Mouse (Mus musculus) WW6 (cell line): ENCODE data around the gene Fam25c.
"Not testable (repeated sequence)": the region's sequence is repeated elsewhere in the genome, so short reads cannot be mapped to it uniquely, and the experiment has no call there.

Source experiments
- DNase-seq: peaks from one replicate; pipeline ENCODE4 v3.0.0-alpha.2; 2013; ENCODE audit warnings: low read depth, low spot score

The Fam25c gene

DNA sequence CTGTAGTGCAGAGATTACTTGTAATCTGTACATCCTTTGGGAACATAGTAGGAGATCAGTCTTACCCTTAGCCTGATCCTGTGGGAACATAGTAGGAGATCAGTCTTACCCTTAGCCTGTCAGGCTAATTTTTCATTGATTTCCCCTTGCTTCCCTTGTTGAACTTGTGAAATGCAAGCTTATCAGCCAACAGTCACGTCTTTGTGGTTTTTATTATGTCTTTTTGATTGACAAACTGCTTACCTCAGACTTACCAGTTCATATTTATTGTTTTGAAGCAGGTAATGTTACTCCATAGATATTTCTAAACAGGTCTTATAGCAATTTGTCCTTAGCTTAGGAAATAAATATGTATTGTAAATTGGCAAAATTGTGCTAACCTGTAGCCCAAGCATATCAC, 27.6 kb downstream of the Fam25c start:
- no peak for DNase-seq

DNA sequence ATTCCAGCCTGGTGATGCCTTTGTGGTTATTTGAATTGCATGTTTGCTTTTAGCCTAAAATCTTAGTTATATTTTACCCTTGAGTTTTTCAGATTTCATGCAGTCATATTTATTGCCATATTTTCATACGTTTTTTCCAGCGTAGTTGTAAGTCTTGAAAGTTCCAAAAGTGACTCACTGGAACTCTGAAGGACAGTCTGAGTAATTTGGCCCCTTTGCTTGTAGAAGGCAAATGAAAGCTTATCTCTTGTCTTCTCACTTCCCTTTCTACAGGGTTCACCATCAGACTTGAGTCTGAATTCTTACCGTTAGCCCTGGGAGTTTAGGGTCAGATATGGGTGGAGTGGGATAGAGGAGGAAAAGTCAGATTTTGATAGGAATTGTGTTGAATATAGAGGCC, 28.6 kb downstream of the Fam25c start:
- DNase-seq: no peak

DNA sequence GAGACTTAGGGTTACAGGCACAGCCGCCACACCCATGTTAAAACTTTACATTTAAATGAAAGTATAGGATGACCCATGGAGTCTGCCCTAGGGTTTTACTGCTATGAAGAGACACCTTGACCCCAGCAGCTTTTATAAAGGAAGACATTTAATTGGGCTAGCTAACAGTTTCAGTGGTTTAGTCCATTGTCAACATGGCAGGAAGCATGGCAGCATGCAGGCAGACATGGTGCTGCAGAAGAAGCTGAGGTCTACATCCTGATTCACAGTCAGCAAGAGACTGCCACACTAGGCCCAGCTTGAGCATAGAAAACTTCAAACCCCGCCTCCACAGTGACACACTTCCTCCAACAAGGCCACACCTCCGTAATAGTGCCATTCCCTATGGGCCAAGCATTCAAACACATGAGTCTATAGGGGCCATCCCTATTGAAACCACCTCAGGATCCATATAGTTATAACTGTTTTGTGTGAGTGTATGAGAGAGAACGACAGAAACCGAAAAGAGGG, 31.6 kb downstream of the Fam25c start:
- no peak for DNase-seq

DNA sequence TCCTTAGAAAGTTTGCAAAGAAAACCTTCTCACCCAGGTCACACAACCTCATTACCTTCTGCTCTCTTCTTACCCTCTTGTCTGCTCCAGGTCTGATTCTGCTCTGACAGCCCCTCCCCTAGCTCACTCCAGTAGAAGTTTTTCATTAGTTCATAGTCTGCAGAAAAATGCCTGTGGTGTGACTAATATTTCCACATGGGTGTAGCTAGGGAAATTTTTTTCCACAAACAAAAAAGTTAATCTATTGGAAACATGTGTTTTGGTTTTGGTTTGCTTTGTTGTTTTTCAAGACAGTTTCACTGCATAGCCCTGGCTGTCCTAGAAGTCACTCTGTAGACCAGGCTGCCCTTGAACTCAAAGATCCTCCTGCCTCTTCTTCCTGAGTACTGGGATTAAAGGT, 37.1 kb downstream of the Fam25c start:
- no peak for DNase-seq

DNA sequence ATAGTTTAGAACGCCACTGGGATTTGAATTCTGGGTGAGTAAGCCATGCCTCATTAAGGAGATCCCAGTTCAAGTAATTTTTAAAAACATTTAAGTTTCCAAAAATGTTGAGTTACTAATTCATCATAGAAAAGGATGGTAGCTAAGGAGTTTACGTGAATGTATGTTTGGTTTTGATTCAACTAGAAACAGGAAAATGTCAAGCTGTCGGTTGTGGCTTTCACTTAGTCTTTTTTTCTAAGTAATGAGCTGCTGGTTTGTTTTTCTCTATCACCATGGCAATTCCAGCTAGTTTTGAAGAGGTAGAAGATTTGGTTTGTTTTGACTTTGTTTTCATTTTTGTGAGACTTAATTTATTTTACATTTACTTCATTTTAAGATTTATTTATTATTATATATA, 37.8 kb downstream of the Fam25c start:
- DNase-seq: no peak

DNA sequence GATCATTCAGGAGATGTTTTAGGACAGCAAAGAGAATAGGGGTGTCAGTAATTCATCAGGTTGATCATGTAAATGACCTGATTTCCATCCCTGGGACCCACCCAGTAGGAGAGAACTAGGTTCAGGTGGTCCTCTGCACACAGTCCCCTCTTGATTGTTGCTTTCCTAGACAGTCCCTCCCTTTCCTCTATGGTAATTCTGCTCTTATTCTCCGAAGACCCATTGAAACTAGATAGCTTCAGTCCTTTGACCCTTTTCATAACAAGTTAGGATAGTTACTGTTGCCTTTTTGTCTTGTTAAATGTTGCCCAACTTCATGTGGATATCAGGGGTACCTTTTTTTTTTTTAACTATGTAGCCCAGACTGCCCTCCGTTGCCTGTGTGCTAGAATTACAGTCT, 38.9 kb downstream of the Fam25c start:
- no peak for DNase-seq

DNA sequence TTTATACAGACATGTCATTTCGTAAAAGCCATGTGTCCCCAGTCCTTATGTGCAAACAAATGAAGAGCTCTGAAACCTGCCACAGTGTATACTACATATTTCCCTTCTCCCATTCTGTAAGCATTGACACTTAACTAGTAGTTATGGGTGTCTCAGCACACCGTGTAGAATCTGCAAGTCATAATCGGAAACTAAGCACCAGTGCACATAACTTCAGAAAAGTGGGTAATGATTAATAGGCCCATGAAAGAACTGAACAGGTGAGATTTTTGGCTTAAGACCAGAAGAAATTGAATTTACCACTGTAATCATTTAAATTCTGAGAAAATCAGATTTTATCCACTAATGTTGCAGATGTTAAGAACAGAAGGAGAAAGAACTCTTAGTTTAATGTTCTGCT, 40.4 kb downstream of the Fam25c start:
- no peak for DNase-seq

DNA sequence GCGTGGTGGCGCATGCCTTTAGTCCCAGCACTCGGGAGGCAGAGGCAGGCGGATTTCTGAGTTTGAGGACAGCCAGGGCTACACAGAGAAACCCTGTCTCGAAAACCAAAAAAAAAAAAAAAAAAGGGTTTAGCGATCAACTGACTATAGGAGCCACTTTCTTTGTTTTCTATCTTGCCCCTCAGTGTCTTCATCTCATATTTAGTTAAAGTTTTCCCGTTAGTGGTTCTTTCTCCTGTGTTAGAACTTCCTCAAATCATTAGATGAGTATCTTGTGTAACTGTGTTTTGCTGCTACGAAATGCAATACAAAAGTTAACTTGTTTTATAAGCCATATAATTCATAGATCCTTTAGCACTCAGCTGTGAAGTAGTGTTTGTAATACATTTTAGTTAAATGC, 40.9 kb downstream of the Fam25c start:
- DNase-seq: not testable (repeated sequence)

DNA sequence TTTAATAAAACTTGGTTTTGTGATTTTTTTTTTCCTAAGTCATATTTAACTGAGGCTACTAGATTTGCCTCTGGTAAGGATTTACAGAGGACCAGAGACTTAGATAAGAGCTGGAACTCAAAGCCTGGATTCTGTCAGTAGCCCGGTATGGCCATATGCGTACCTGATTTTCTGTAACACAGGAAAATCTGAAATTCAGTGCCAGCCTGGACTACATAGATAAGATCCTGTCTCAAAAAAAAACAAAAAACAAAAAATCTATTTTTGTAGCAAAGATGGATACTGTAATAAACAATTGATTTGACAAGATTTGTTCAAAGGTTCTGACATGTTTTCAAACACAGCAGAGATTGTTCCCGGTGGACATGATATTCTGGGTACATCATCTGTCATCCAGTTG, 41.6 kb downstream of the Fam25c start:
- no peak for DNase-seq

DNA sequence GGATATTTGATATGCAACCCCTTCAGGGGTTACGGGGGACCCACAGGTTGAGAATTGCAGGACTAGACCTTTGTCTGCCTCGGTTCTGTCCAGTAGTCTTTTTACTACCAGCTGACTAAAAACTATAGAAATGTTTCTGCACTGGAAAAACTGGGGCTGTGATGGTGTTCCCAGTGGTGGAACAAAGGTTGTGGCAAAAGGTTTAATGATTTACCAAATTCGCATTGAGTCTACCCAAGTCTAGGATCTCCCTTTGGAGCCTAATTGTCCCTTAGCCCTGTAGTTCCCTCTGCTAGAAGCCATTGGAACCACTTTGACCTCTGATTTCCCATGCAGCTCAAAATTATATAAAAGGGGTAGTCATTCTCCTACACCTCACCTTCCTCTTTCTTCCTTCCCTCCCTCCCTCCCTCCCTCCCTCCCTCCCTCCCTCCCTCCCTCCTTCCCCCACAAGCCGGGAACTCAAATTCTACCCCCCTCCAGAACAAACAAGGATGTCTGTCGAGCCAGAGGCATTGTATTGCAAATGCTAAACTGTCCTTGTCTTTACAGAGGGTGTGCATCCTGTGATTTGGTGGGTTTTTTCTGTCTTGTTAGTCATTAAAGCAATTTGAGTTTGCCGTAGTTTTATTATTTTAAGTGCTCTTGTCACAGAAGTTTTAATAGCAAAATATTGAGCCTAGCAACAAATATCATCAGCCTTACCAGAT, 42.7 kb downstream of the Fam25c start:
- DNase-seq: no peak

DNA sequence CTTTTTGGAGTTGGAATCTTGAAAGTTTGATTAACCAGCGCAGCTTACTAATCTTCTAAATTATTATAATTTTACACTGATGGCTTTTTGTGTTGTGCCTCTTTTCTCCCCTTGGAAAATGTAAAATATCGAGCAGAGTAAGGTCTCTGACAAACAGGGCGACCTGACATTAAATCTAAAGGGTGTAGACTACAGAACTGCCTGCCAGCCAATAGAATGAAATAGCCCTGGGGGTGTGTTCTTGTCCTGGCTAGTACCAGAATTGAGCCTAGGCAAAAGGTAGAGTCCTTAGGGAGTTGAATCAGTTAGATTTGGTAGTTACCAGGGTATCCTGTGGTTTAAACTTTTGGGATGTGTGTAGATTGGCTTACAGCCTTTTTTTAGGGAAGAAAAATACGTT, 43.5 kb downstream of the Fam25c start:
- no peak for DNase-seq

DNA sequence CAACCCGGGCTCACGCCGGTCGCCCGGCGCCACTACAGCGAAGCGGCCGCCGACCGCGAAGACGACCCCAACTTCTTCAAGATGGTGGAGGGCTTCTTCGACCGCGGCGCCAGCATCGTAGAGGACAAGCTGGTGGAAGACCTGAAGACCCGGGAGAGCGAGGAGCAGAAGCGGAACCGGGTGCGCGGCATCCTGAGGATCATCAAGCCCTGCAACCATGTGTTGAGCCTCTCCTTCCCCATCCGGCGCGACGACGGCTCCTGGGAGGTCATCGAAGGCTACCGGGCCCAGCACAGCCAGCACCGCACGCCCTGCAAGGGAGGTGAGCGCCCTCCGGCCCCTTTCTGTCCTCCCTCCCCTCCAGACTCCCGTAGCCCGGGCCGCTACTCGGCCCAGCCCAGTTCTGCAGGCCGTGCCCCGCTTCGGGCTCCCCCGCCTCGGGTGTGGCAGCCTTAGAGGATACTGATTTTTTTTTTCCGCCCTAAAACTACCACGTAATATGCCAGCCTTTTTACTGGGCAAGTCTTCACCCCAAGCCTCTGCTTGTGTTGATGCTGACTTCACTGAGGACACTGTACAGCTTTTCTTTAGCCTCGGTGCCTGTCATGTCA, 44.1 kb downstream of the Fam25c start:
- DNase-seq: no peak

DNA sequence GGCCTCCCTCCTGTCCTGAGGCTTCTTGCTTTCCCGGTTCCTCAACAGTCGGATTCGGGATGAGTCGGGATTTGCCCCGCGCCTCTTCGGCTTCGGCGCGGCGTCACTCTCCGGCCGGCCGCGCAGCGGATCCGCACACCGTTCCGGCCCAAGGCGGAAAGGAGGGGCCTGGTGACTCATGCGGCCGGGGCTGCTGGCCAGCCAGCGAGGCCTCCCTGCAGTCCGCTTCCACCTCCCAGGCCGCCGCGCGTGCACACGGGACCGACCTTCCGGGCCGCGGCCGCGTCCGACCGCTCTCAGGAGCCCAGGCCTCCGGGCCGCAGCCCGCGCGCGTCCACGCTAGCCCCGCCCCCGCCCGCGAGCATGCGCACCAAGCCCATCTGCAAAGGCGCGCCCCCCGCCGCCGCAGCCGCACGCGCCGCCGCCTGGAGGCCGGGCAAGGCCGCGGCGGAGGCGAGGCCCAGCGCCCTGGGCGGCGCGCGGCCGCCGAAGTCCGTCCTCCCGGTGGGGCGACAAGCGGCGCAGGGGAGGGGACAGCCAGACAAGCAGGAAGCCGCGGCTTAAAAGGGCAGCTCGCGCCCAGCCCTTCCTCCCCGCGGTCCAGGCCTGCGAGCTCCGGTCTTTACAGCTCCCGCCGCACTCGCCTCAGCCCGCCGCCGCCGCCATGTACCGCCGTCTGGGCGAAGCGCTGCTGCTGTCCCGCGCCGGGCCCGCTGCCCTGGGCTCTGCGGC, 44.8 kb downstream of the Fam25c start, which contains the start of the genes Shld2 and Glud1:
TSS of gene Shld2 (minus strand) at position 260 of the 732 bp plus-strand sequence.
TSS of gene Glud1 (plus strand) at position 494 of the 732 bp plus-strand sequence.
- no peak for DNase-seq

DNA sequence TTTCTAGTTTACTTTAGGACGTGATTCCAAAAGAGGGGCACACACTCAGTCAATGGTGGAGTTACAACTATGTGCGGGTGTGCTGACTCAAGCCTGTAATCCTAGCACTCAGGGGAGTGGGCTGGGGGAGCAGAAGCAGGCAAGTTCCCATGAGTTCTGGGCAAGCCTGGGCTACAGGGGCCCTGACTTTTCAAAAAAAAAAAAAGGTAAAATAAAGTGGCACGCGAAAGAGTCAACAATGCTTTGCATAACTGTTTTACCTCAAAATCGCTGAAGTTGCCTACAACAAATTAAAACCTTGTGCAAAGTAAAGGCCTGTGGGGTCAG, 45.4 kb downstream of the Fam25c start:
- DNase-seq: no peak

DNA sequence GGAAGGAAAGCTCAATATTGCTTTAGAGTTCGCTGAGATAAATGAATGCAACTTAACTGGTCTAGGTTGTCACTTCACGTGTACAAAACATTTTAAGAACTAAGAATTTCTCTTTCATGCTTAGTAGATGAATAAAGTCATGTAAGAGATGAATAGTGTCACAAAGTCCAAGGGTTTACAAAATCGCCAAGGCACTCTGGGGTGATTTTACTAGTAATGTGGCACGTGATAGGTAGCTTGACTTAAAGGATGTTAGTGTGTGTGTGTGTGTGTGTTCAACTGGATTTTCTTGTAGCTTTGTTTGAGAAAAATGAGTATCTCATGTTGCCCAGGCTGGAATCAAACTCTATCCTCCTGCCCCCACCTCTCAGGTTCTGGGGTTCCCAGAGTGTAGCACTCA, 46.0 kb downstream of the Fam25c start:
- no peak for DNase-seq

DNA sequence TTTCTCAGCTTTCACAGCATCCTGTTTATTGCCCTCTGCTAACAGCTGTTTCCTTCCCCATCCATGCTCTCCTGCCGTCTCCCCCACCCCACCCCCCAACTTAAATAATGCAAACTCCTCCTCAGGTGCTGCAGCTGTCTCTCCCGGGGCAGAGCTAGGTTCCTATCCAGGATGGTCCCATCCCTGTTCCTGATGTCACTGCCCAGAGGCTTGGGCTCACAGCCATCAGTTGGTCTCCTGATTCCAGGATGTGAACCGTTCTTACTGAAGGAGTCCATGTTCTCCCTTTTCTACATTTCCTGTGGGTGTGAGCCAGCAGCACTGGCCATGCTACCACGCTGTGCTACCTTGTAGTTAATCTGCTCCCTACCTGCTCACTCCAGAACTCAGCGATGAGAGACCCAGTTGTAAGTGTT, 52.0 kb downstream of the Fam25c start:
- DNase-seq: no peak

DNA sequence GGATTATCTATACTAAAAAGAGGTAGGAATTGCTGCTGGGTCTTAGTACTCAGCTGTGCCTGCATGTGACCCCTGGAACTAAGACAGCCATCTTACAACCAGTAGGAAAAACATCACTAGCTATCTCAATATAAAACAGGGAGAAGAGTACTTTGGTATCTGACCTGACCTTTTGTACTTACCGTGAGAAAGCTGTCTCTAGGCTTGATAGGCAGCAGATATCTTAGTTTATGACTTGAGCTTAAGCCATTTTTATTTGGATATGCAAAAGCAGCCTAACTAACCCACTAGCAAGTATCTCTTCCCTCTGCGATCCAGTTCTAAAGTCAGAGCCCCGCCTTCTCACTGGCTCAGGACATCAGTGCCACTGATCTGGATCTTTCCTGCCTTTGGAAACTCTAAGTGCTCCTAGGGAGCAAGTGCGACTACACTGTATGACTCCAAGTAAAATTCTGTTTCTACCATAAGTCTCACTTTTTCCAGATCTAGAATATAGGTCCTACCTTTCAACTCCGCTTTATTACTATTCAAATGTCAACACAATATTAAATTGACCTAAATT, 52.5 kb downstream of the Fam25c start:
- DNase-seq: no peak
